Mouse (Mus musculus): ENCODE data around the gene Gm28043.

- TF ChIP-seq CTCF (IDR thresholded peaks at IDR 0.05; ENCODE audit: extremely low read depth, insufficient read length, insufficient replicate concordance, low read depth, low read length) (no peak), POLR2A (IDR thresholded peaks at IDR 0.05; ENCODE audit: low read depth, low read length) (no peak)
Observed at GRCm38 (mm10) chr17:29583569-29583968, 31.1 kb upstream of the Gm28043 start.

Data from small intestine, adult 2 months (tissue).